Mouse (Mus musculus): ENCODE measurements around the gene Gm44511.
"Not testable (repeated sequence)": the region's sequence is repeated elsewhere in the genome, so short reads cannot be mapped to it uniquely, and the experiment has no call there.

The Gm44511 gene

DNA sequence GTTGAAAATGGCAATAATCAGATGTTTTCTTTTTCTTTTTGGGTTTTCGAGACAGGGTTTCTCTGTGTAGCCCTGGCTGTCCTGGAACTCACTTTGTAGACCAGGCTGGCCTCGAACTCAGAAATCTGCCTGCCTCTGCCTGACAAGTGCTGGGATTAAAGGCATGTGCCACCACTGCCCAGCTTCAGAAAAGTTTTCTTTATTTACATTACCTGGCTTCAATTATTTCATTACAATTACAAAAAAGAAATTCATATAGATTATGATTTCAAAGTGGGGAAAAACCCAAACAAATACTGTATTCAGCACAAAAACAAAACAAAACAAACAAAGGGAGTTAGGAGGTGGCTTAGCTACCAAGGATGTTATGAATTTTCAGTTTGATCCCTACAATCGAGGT lies 14.6 kb upstream of the Gm44511 start:
- DNase-seq (ENCODE audit: low spot score): not testable (repeated sequence)

DNA sequence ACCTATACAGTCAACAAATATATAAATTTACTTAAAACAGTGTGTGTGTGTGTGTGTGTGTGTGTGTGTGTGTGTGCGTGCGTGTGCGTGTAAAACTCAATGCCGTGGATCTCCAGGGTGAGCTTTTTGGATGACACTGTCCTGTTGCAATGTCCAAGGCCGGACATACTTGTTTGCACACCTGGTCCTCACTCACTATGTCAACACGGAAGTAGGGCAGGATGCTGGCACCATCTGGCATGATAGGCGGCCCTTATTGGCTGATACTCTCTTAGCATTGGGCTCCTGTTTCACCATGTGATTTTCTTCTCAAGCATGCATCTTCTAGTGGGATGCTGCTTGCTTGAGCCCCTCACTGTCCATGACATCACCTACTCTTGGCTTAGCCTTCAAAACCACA lies 13.8 kb upstream of the Gm44511 start:
- DNase-seq (ENCODE audit: low spot score): no peak

DNA sequence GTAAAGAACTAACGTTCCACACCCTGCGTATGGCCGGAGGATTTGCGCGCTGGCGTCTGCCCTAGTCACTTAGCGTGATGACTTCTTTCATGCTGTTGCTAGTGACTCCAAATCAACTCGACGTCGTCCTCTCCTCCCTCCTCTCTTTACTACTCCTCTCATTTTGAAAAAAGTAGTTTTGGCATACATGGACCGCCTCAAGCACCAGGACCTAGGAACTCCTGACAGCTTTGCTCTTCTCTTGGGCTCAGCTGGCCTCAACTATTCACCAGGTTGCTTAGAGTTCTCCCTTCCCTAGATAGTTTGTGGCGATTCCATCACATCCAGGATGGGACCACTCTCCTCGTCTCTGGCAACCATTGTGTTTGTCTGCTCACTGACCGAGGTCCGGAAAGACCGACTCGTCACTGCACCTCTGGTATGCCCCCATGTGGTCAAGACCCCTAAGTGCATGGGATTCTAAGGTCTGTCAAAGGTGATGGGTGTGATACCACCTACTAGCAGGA lies 13.2 kb upstream of the Gm44511 start:
- peak; percentile 87 for DNase-seq (ENCODE audit: low spot score)

DNA sequence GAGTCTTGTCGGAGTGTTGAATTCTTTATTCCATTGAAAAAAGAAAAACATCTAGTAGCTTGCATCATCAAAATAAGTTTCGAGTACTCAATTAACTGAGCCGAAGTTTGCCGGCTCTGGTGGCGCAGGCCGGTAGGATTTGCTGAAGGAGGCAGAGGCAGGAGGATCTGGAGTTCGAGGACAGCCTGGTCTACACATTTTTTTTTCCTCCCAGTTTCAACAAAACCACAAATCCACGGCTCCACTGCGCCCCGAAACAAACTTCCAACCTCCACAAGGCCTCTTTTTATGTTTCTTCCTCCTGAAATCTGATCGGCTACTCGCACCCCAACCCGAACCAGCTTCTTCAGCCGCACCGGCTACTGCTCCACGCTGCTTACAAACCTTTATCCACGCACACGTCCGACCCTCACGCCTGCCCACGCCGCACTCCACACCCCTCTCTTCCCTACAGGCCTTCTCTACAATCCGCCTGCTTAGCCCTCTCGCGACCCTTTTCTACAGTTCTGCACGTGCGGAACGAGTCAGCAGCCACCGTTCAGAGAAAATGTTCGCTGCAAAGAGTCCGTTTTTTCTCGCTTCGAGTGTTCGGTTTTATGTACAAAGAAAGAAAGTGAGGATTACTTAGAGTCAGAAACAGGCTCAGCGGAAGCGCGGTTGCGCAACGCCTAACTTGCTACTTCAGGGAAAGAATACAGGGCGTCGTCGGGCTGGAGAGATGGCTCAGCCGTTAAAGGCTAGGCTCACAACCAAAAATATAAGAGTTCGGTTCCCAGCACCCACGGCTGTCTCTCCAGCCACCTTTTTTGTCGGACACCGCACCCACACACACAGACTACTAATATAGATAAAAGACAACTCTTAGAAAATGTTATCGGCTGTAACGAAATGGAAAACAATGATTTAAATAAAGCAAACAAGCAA lies 12.5 kb upstream of the Gm44511 start:
- peak; percentile 91 for DNase-seq (ENCODE audit: low spot score)

DNA sequence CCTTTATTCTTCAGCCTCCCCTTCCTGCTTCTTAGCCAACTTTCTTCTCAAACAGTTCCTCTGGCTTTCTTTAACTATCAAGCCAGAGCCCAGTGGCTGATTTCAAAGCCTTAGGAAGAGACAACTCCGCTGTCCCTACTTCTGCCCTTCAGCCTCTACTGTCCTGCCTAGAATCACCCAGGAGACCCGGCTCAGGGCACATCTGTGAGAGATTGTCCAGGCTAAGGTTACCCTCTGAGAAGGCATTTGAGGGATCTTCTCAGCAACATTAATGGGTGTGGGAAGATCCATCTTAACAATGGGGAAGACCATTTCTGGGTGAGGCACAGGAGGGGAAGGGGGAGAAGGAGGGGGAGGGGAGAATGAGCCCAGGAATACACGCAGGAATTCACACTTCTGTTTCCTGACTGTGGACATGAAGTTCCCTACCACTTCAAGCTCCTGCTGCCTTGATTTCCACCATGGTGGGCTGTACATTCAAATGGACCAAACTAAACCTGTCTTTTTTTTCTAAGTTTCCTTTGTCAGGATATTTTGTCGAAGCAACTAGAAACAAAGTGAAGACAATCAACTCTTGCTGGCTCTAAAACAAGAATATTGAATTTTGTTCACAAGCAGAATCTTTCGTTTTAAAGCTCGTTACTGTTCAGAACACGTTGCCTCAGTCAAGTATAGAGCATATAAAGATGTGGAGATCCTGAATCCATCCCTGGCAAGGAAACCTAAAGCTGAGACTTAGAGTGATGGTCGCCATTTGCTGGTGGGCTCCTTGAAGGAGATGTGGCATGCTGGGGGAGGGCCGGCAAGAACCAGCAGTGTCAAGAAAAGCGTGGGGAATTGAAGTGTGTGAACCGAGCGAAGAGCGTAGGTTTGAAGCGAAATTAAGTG lies 11.6 kb upstream of the Gm44511 start:
- peak; percentile 48 for DNase-seq (ENCODE audit: low spot score)

DNA sequence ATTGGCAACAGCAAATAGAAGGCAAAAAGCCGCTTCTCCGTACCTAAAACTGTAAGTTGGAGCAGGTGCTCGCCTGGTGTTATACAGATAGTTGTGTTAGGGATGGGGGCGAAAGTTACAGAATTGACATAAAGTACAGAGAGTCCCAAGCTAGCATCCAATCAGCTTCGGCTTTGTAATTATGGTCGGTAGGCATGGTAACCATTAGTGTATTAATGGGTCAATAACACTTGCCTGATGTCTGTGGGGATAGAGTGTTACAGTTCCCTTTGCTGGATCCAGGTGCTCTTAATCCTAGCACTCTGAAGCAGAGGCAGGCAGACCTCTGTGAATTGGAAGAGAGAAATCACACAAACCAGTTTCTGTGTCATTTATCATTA lies 10.8 kb upstream of the Gm44511 start:
- no peak for DNase-seq (ENCODE audit: low spot score)

DNA sequence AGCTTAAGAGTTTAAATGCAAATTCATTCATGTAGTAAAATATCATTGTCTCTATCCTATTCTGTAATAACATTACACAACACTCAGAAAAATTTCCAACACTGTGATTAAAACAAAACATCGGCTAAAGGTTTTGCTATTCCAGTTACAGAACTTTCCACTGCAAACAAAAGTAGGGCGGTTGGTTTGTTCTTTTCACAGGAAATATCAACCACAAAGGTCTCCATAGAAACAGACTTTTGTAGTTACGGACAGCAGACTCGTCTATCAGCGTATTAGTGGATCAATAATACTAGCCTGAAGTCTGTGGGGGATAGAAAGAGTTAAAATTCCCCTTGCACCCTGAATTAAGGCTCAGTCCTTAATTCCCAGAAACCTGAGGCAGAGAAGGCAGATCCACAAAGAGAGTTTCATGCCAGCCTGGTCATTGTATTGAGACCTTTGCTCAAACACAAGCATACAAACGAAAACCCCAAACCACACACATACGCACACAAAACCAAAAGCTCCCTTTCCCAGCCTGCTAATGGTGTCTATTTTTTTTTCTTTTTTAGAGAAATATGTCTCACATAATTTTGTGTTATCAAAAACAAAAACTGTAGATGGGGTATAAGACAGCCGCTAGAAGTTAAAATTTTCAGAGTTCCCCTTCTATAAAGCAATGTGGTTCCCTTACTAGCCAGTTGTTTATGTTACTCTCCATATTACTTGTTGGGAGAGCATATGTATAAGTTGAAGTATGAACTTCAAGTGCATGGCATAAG lies 10.3 kb upstream of the Gm44511 start:
- DNase-seq (ENCODE audit: low spot score): no peak

DNA sequence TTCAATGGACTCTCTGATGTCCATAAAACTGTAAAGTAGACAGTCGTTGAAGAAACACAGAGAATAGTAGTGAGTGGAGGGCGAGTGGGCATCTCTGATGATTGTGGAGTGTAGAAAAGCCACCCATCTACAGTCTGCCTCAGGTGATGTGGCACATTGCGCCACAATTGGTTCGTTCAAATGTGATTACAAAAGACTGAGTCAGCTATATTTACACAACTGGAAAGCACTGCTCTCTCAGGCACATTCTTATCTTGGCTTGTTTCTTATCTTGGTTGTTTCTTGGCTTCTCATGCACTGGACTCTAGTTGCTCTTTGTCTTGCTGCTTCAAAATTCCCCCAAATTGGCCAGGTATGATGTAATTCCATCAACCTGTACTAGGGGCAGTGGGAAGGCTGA lies 9.5 kb upstream of the Gm44511 start:
- peak; percentile 40 for DNase-seq (ENCODE audit: low spot score)

DNA sequence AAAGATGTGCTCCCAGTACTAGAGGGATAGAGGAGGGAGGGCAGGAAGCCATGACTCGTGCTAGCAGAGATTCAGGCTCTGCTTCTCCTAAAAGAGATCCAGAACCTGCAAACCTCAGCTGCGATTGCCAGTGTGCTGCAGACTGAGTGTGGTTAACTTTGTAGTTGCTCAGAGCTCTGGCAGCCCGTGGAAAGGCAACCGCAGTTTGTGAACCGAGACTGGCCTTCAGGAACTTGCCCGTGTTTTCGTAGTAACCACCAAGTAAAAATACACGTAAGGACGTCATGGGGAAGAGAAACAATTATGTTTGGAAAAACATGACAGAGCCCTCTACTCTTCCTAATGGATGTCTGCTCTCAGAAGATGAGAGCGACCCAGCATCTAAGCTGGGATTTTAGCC lies 6.9 kb upstream of the Gm44511 start:
- no peak for DNase-seq (ENCODE audit: low spot score)

DNA sequence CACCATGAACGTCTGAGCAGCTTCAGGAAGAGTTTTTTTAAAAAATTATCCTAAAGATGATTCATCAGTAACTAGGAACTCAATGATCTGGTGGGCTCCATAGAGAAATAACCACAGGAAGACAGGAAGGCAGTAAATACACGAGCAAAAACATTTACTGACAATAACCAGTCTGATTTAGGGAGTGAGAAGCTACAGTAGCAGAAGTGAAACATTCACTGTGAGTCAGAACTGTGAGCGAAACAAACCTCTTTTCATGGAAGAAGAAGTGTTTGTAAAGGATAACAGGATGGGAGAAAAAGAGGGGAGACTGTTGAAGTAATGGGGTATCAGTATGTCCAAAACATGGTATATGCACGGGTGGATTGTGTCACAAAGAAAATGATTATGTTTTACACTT lies 3.7 kb upstream of the Gm44511 start:
- no peak for DNase-seq (ENCODE audit: low spot score)

DNA sequence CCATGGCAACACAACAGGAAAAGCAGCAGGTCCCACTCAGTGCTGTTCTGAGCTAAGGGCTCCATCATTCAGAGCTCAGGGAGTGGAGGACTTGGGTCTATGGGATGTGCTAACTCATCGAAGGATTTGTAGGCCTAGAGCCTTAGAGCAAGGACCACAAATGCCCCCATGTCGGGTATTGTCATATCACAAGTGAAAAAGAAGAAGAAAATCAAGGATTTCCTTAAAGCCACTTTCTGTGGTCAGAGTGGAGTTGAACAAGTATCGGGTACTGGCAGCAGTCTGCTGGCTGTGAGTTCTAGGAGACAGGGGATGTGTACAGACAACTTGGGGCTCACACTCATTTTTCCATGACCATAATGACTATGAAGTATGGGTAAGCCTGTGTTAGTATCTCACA lies 666 bp upstream of the Gm44511 start:
- no peak for DNase-seq (ENCODE audit: low spot score)

DNA sequence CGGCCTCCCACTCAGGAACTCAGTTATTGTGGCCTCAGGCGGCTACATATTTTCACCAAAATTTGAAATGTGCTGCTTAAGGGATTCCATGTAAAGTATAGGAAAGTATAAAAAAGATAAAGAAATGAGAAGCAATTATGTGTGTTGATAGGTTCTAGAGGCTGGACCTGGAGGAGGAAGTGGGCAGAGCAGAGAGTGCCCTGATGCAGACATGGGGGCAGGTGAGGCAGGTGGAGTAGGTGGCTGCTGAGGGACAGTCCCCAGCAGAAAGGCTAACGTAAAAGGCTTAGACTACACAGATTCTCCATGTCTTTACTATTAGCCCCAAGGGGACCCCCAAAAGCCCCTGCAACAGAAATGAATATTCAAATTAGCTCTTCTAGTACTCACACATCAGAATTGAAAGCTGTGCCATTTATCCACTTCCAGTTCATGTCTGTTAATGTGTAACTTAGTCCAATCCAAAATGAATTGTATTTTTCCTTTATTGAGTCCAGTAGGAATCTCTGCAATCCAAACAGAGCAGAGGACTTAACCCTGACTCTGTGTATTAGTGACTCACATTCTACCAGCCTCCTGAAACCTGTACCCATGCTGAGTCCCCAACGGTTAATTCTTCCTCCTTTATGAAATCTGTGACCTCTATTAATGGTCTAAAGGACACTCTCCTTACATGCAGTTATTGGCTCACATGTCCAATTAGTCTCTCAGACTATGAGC lies 7.9 kb downstream of the Gm44511 start:
- DNase-seq (ENCODE audit: low spot score): no peak

DNA sequence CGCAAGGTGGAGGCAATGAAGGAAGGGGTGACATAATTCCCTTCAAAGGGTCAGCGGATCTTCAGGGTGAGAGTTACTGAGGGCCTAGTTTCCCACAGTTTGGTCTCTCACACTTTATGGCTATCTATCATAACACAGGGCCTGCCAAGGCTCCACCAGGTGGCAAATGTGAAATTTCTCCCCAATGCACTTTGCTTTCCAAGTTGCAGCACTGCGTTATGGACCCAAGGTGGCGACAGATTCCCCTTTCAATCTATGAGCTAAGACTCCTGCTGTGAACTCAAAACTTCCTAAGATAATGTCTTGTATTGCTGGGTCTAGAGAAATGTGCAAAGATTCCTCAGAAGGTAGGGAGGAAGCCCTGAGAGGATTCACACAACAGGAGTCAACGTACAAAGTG lies 17.6 kb downstream of the Gm44511 start:
- DNase-seq (ENCODE audit: low spot score): no peak

DNA sequence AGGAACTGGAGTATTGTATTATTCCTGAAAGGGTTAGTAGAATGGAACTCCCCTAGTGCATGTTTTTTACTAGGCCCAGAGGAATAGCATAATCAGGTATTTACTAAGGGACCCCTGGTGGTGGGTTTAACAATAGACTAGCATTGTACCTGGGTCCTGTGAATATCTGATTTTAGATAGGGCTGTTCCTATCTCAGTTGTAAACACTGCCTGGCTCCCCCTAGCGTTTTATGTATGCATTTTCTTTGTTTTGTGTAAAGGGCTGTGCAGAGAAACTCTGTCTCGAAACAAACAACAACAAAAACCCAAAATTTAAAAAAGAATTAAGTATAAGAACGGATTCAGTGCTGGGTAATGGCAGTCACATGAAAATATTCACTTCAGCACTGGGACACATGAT lies 19.1 kb downstream of the Gm44511 start:
- no peak for DNase-seq (ENCODE audit: low spot score)

DNA sequence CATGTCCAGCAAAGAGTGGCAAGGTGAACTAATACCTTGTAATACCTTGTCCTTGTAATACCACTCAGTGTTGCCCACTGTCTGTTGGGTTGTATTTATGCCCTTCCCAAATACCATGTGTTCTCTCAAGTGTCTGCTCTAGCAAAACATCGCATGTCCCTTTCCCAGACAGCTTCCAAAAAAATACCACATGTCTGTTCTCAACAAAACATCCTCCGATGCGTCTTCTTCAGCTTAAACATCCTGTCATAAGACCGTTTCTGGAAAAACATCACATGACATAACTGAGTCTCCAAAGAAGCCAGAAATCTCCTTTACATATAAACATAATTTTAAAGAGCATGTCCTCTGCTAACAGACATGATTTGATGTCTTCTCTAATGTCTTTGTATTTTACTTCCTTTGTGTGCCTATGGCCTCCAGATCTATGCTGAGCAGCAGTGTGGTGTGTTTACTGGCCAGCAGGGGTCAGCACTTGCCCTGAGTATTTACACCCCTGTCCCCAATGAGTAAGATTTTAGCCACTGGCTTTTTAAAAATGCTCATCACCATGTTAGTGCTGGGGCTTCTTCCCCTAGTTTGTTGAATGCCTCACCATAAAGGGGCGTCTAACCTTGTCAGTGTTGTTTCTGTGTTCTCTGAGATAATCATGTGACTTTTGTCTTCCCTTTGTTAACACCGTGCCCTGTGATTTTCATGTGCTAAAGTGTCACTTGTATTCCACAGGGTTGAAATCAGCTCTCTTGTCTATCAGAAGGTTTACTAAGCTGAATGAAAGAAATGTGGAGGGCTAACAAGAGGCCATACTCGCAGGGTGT lies 21.1 kb downstream of the Gm44511 start:
- DNase-seq (ENCODE audit: low spot score): peak; percentile 24

DNA sequence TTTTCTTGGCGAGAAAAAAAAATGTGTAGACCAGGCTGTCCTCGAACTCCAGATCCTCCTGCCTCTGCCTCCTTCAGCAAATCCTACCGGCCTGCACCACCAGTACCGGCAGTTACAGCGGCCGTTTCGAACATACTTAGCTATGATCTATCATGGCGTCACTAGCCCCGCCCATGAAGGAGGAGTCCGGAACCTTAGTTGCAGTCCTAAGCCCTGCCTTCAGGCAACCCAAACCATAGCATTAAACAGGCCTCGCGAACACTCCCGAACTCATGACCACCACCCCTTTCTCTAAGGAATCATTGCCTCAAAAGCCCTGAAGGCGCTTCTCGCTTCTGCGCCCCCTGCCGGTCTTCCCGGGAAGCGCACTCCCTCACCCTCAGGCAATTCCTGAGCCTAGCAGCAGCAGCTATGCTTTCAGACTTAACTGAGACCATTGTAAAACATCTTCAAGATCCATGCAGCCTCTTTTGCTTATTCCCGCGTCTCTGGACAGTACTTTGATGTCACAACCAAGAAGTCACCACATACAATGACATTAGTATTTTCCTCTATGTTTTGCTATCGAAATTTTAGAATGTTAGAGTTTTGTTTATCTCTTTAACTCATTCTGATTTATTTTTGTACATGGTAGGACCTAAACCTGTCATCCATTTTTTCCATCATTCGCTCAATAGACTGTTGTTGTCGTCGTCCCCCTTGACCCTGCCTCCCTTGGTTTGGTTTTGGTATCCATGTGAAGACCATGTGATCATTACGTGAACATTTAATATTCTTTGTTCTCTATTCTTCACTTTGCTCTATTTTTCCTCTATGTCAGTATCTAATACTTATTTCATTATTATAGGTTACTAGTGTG lies 22.9 kb downstream of the Gm44511 start:
- DNase-seq (ENCODE audit: low spot score): peak; percentile 98

DNA sequence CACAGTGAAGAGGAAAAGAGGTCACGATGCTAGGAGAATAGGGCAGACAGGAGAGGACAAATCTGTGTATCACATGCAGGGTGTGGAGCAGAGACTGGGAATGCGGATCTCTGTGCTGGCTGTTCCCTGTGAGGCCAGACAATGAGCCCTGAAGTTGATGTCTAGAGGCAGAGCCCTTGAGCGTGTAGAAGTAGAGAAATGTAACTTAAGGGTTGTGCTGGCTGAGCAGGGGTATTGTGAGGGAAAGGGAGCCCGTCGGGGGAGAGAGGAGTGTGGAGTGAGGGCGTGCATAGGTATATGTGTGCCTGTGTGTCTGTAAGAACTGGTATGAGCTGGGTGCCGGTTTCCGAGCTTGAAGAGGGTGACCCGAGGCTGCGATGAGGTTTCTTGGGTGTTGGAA lies 23.6 kb downstream of the Gm44511 start:
- no peak for DNase-seq (ENCODE audit: low spot score)

DNA sequence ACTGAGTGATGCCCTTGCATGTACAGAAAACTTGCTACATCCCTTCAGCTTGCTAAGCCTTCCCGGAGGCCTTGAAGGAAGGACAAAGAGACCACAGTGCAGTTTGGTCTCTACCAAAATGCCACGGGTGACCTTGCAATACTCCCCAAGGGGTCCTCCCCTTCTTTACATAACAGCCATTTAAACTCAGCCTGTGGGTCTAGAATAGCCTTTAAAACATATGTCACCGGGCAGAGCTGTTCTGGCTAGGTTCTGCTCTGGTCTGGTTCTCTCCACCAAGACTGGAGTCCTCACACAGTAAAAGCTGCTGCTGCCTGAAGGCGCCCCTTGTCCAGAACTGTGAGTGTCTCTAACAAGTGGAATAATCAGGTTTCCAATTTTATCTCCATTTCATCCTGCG lies 25.4 kb downstream of the Gm44511 start:
- DNase-seq (ENCODE audit: low spot score): not testable (repeated sequence)

DNA sequence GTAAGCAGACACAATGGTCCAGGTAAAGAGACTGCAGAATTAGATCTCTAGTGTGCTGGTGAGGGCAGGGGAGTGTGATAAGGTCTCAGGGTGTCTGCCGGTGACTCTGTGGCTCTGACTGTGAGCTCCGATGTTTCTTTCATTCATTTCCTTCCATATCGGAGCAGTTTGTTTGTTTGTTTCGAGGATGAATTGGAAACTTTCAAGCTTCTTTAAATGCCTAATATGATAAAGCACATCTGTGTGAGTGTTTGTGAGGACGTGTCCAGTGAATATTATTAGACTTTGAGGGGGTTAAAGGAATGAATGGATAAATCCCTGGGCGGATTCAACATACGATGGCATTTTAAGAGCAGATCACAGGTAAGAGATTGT lies 26.2 kb downstream of the Gm44511 start:
- no peak for DNase-seq (ENCODE audit: low spot score)
